Comparison of ENCODE assay signal across 21 mouse cellular contexts in the genomic region with DNA sequence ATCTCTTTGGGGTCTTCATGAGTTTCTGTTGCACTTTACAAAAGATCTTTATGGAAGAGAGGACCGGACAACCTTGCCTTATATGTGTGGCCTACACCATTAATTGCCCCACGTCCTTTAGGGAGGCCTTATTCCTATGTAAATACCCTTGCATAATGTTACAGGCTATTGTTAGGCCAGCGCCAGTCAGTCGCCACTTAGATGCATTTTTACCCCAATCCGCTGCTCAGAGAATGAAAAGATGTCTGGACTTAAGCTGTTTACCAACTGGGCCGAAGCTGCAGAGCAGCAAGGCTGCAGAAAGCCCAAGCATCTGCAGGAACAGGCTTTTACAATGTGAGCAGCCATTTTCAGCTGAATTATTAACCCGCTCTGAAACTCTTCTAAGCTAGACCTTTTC.
A peak's percentile ranks its signal among the peaks of the same experiment; 100 is the strongest.
DNase-seq lines count a peak whose midpoint lies in the region; ATAC-seq lines count a peak whose summit lies in the region.
"Had no signal": no experiment of that assay in that cellular context is flagged by ENCODE, and none has a peak within 500 bp of the region (broad histone marks: within the 10 kb centered on the region; RNA-seq: fewer than 3 reads in every experiment).

No protein-coding gene starts in this region.

- H3K9ac ChIP-seq in hindbrain, embryonic 11.5 days (ENCODE audit: low read depth, low read length) = no peak overlapping the region
- no peak overlapping the region for H3K9ac ChIP-seq in hindbrain, embryonic 12.5 days
- no peak overlapping the region for H3K9ac ChIP-seq in forebrain, embryonic 14.5 days (ENCODE audit: low read length)
- H3K9ac ChIP-seq in midbrain, embryonic 15.5 days = no peak overlapping the region
- H3K9ac ChIP-seq: limb, embryonic 15.5 days; liver, postnatal 0 days; neural tube, embryonic 12.5 days had no signal

- peaks cover 2% of the 10 kb centered on the region; the same call in 1 of the 2 replicates for H3K27me3 ChIP-seq in hindbrain, embryonic 11.5 days (ENCODE audit: control insufficient read depth, insufficient read depth, low read length)
- H3K27me3 ChIP-seq in hindbrain, embryonic 12.5 days = no peaks in the 10 kb centered on the region
- peaks cover 16% of the 10 kb centered on the region for H3K27me3 ChIP-seq in forebrain, embryonic 14.5 days (replicated peaks; ENCODE audit: control insufficient read depth, insufficient read depth, low read length)
- H3K27me3 ChIP-seq in midbrain, embryonic 15.5 days (replicated peaks) = no peaks in the 10 kb centered on the region

- 22% methylated on average over 7 of the region's 7 CpGs for WGBS in hindbrain, embryonic 11.5 days
- 25% methylated on average over 7 of the region's 7 CpGs for WGBS in hindbrain, embryonic 12.5 days
- 4% methylated on average over 7 of the region's 7 CpGs for WGBS in forebrain, embryonic 14.5 days
- 17% methylated on average over 7 of the region's 7 CpGs for WGBS in midbrain, embryonic 15.5 days

- H3K9me3 ChIP-seq in hindbrain, embryonic 11.5 days (ENCODE audit: control insufficient read depth, low read length) = no peaks in the 10 kb centered on the region
- H3K9me3 ChIP-seq in hindbrain, embryonic 12.5 days (replicated peaks) = no peaks in the 10 kb centered on the region
- 0 out of 2 replicates have a peak, but pooled peaks cover 2% of the 10 kb centered on the region for H3K9me3 ChIP-seq in forebrain, embryonic 14.5 days (replicated peaks; ENCODE audit: control insufficient read depth, low read length)
- no peaks in the 10 kb centered on the region for H3K9me3 ChIP-seq in midbrain, embryonic 15.5 days
- H3K9me3 ChIP-seq: heart, embryonic 10.5 days; limb, embryonic 15.5 days; neural tube, embryonic 12.5 days had no signal

- peak; percentile 40 for DNase-seq in hindbrain, embryonic 11.5 days (ENCODE audit: low spot score)
- DNase-seq in embryo, embryonic 10.5 days (ENCODE audit: low spot score) = peak; percentile 32
- DNase-seq in forebrain, embryonic 14.5 days (ENCODE audit: low spot score) = no peak
- DNase-seq in urinary bladder, adult 2 months (ENCODE audit: low spot score) = no peak
- DNase-seq in spleen, adult 12 weeks (ENCODE audit: low spot score) = no peak
- DNase-seq in left cerebral cortex, postnatal 25 days (ENCODE audit: low spot score in 2 of 2) = no peak
- DNase-seq: adrenal gland, postnatal 10 days; cerebellum, adult 18-20 months; gastrocnemius, postnatal 36 days; heart, postnatal 10 days; kidney, adult 2 months; kidney, postnatal 14 days; liver, postnatal 0 days; thymus, postnatal 4 days had no signal

- intact Hi-C loops in left cerebral cortex, postnatal 25 days (cut with DNase I) = loop anchor here (5.0 kb wide), 1 partner anchor 91 kb away; no protein-coding TSS in a partner anchor

- H3K4me2 ChIP-seq in hindbrain, embryonic 11.5 days (replicated peaks; ENCODE audit: low read depth, low read length) = no peak overlapping the region
- no peak overlapping the region for H3K4me2 ChIP-seq in hindbrain, embryonic 12.5 days (replicated peaks)
- H3K4me2 ChIP-seq in forebrain, embryonic 14.5 days (ENCODE audit: low read length) = no peak overlapping the region; the same call in 1 of the 2 replicates
- H3K4me2 ChIP-seq in midbrain, embryonic 15.5 days = no peak overlapping the region

- peaks cover 10% of the 10 kb centered on the region for H3K4me1 ChIP-seq in hindbrain, embryonic 11.5 days (replicated peaks; ENCODE audit: control insufficient read depth, insufficient read depth, low read length)
- peaks cover 31% of the 10 kb centered on the region for H3K4me1 ChIP-seq in hindbrain, embryonic 12.5 days
- peaks cover 28% of the 10 kb centered on the region for H3K4me1 ChIP-seq in forebrain, embryonic 14.5 days (ENCODE audit: control insufficient read depth, insufficient read depth, low read length)
- peaks cover 34% of the 10 kb centered on the region for H3K4me1 ChIP-seq in midbrain, embryonic 15.5 days
- H3K4me1 ChIP-seq: heart, embryonic 10.5 days had no signal

- no peaks in the 10 kb centered on the region for H3K36me3 ChIP-seq in hindbrain, embryonic 11.5 days (ENCODE audit: control insufficient read depth, insufficient read depth, low read length)
- no peaks in the 10 kb centered on the region for H3K36me3 ChIP-seq in hindbrain, embryonic 12.5 days
- no peaks in the 10 kb centered on the region for H3K36me3 ChIP-seq in forebrain, embryonic 14.5 days (ENCODE audit: control insufficient read depth, insufficient read depth, low read length)
- H3K36me3 ChIP-seq in midbrain, embryonic 15.5 days (replicated peaks) = no peaks in the 10 kb centered on the region
- H3K36me3 ChIP-seq: heart, embryonic 10.5 days; limb, embryonic 15.5 days; neural tube, embryonic 12.5 days had no signal

- ATAC-seq in hindbrain, embryonic 11.5 days (ENCODE audit: low FRiP score) = no peak
- ATAC-seq in hindbrain, embryonic 12.5 days (ENCODE audit: low FRiP score) = no peak
- ATAC-seq in forebrain, embryonic 14.5 days = peak; percentile 15; the same call in 1 of the 2 replicates
- 0 out of 2 replicates have a peak, but pooled peaks have one; percentile 34 for ATAC-seq in midbrain, embryonic 15.5 days (replicated peaks)
- ATAC-seq: hindbrain, postnatal 0 days; liver, postnatal 0 days had no signal

- H3K27ac ChIP-seq in hindbrain, embryonic 11.5 days (ENCODE audit: low read depth, low read length) = no peak overlapping the region; the same call in 1 of the 2 replicates
- no peak overlapping the region for H3K27ac ChIP-seq in hindbrain, embryonic 12.5 days
- H3K27ac ChIP-seq in forebrain, embryonic 14.5 days (ENCODE audit: low read depth, low read length) = no peak overlapping the region; the same call in 1 of the 2 replicates
- H3K27ac ChIP-seq in midbrain, embryonic 15.5 days = peak overlapping the region; percentile 69; the same call in 1 of the 2 replicates
- H3K27ac ChIP-seq: heart, embryonic 10.5 days; hindbrain, postnatal 0 days; left cerebral cortex, adult 2 months; limb, embryonic 15.5 days; neural tube, embryonic 12.5 days had no signal

- H3K4me3 ChIP-seq in hindbrain, embryonic 11.5 days (ENCODE audit: low read depth, low read length) = no peak overlapping the region
- no peak overlapping the region for H3K4me3 ChIP-seq in hindbrain, embryonic 12.5 days
- no peak overlapping the region for H3K4me3 ChIP-seq in forebrain, embryonic 14.5 days (ENCODE audit: low read depth, low read length)
- H3K4me3 ChIP-seq in midbrain, embryonic 15.5 days = no peak overlapping the region
- H3K4me3 ChIP-seq: left cerebral cortex, adult 2 months; neural tube, embryonic 12.5 days had no signal

Comparison
In these comparisons a context has a peak if more than half of its experiments do, and no peak if none do; other contexts are left out.
1. ATAC-seq: peak in forebrain, embryonic 14.5 days (single experiment) and midbrain, embryonic 15.5 days (single experiment); none in hindbrain, embryonic 11.5 days (single experiment) and hindbrain, embryonic 12.5 days (single experiment).
2. DNase-seq: peak in hindbrain, embryonic 11.5 days (single experiment) and embryo, embryonic 10.5 days (single experiment); none in forebrain, embryonic 14.5 days (single experiment), urinary bladder, adult 2 months (single experiment), spleen, adult 12 weeks (single experiment) and left cerebral cortex, postnatal 25 days (0 of 2).